Mouse (Mus musculus) gastrocnemius, postnatal 10 days (tissue): ENCODE data around the gene Gm4553. TPM values are rescaled to one million over a fixed set of nuclear protein-coding genes. Genes with fewer than 3 reads are reported as not detected.
"Not testable (repeated sequence)": the region's sequence is repeated elsewhere in the genome, so short reads cannot be mapped to it uniquely, and the experiment has no call there.

Experiments used
- DNase-seq: peaks from one replicate; pipeline ENCODE4 v3.0.0; 2021; ENCODE audit warnings: mixed read lengths
- total RNA-seq, 2 experiments: library from RNA; stranded (reverse); gene quantifications; 2 replicates each; pipeline ENCODE4 v1.2.3; 2021

The Gm4553 gene
- total RNA-seq, 2 experiments from 2014 or later = not detected

- DNase-seq = no peak
Observed at GRCm38 (mm10) chr7:142134206-142134995, 31.1 kb downstream of the Gm4553 start.

DNA sequence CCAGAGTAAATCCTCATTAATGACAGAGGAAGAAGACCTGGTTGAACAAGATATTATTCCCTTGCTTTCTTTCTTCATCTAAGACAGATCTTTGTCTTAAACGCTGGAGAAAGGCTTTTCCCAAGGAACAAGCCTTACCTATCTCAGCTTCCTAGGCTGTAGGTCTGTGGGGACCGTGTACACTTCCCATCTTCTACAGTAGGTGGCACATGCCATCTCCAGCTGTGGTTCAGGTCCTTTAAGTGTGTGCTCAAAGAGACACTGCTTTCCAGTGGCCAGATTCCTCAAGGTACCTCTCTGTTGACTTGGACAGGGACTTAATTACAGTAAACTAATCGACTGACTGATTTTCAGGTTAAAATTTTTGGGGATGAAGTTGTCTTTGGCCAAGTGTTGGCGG is 36.7 kb downstream of the Gm4553 start:
- DNase-seq = no peak

DNA sequence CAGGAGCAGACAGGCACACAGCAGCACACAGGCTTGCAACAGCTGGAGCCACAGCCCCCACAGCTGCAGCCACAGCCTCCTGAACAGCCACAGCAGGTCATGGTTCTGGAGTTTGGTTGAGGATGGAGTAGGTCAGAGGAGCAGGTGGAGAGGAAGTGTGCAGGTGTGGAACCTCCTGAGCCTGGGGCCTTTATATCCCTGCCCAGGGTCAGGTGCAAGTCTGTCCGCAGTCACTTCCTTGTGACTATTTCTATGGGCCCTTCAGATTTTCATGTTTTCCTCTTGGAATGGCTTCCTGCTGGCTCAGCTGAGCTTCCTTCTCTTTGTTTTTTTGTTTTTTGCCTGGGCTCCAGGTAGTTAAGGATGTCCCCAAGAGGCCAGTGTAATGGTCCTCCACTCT is 44.9 kb downstream of the Gm4553 start, which contains the start of gene Gm45618:
Gene Gm45618 (minus strand): TSS at position 101 of the 400 bp plus-strand sequence.
- not testable (repeated sequence) for DNase-seq

- DNase-seq = no peak
Observed at GRCm38 (mm10) chr7:142119632-142120031, 45.9 kb downstream of the Gm4553 start.

Other genes with a start within 250 kb of the Gm4553 start
- 10 to 100 TPM; 28.9 to 29.3 TPM for gene Tollip, start 247.2 kb downstream of the Gm4553 start, total RNA-seq
- gene Brsk2, start 216.0 kb downstream of the Gm4553 start, total RNA-seq = 1 to 10 TPM in 1 of 2 experiments, under 1 TPM in 1; 0.85 to 1.1 TPM
- 10 to 100 TPM; 30.1 to 36.7 TPM for gene Mob2, start 104.7 kb downstream of the Gm4553 start, total RNA-seq
- gene Dusp8, start 69.9 kb downstream of the Gm4553 start, total RNA-seq = 10 to 100 TPM; 16.8 to 17.3 TPM
- not detected for gene Gm45618, start 45.0 kb downstream of the Gm4553 start, total RNA-seq
- gene Gm39115, start 29.7 kb downstream of the Gm4553 start, total RNA-seq = not detected
- not detected for gene Gm45337, start 21.1 kb downstream of the Gm4553 start, total RNA-seq
- not detected for gene Gm29735, start 8.6 kb downstream of the Gm4553 start, total RNA-seq
- not detected for gene Krtap5-2, start 10.3 kb upstream of the Gm4553 start, total RNA-seq
- not detected for gene Gm10153, start 24.6 kb upstream of the Gm4553 start, total RNA-seq
- not detected for gene Krtap5-3, start 35.6 kb upstream of the Gm4553 start, total RNA-seq
- gene Gm7579, start 46.1 kb upstream of the Gm4553 start, total RNA-seq = not detected
- not detected for gene Krtap5-5, start 64.2 kb upstream of the Gm4553 start, total RNA-seq
- not detected for gene Gm40460, start 75.3 kb upstream of the Gm4553 start, total RNA-seq
- not detected for gene Gm2431, start 92.6 kb upstream of the Gm4553 start, total RNA-seq
- gene Gm4559, start 108.6 kb upstream of the Gm4553 start, total RNA-seq = not detected
- not detected for gene Krtap5-1, start 131.4 kb upstream of the Gm4553 start, total RNA-seq
- not detected for gene Krtap5-4, start 137.8 kb upstream of the Gm4553 start, total RNA-seq
- gene Ifitm10, start 208.0 kb upstream of the Gm4553 start, total RNA-seq = 1 to 10 TPM; 3.3 to 4.8 TPM
- gene Gm49369, start 216.9 kb upstream of the Gm4553 start, total RNA-seq = 1 to 10 TPM in 1 of 2 experiments, not detected in 1; 1.0 TPM
- 100 to 1,000 TPM; 249 to 254 TPM for gene Ctsd, start 222.3 kb upstream of the Gm4553 start, total RNA-seq